Mouse (Mus musculus): Measurements from ENCODE around the gene Ache. TPM values are rescaled to one million over a fixed set of nuclear protein-coding genes. Genes with fewer than 3 reads are reported as not detected.

The Ache gene
- polyA plus RNA-seq, 1 experiment = 5.1 TPM

GRCm38 (mm10) chr5:137299240-137299639 lies 11.9 kb downstream of the Ache start:
- no peaks in the 10 kb centered on the region for H3K27me3 ChIP-seq (ENCODE audit: control insufficient read depth, insufficient read depth, low read length)
- no peak overlapping the region for H3K27ac ChIP-seq (ENCODE audit: insufficient read depth, low read depth, low read length)
- no peak overlapping the region for H3K4me3 ChIP-seq (ENCODE audit: low read depth, low read length)
- H3K4me1 ChIP-seq (ENCODE audit: control insufficient read depth, insufficient read depth, insufficient read length, low read length) = peaks cover 6% of the 10 kb centered on the region
- peaks cover 85% of the 10 kb centered on the region for H3K36me3 ChIP-seq (ENCODE audit: control insufficient read depth, insufficient read depth, low read length)
- WGBS = 59% methylated on average over 7 of the region's 7 CpGs
- no peak for TF ChIP-seq POLR2A (IDR thresholded peaks at IDR 0.05; ENCODE audit: low read depth, low read length)
- no peak for TF ChIP-seq CTCF (IDR thresholded peaks at IDR 0.05; ENCODE audit: extremely low read depth, insufficient read length, insufficient replicate concordance, low read depth, low read length)

DNA sequence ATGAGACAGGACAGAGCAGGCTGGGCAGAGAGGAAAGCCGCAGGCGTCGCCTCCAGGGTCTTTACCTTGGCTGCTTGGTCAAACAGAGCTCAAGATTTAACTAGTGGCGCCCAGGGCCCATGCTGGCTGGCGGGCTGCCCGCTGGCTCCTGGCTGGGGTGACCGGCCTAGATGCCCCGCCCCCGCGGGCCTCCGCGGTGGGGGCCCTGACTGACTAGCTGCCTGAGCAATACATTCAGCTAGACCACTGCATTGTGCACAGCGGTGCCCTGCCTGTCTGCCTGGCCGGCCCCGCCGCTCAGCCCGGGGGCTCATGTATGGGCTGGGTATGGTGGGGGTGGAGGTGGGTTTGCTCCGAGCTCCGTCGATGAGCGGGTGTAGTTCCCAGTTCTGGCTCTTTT lies 13.9 kb downstream of the Ache start:
- H3K4me3 ChIP-seq (ENCODE audit: low read depth, low read length) = no peak overlapping the region
- H3K36me3 ChIP-seq (ENCODE audit: control insufficient read depth, insufficient read depth, low read length) = peaks cover 76% of the 10 kb centered on the region
- TF ChIP-seq CTCF (IDR thresholded peaks at IDR 0.05; ENCODE audit: extremely low read depth, insufficient read length, insufficient replicate concordance, low read depth, low read length) (no peak), POLR2A (IDR thresholded peaks at IDR 0.05; ENCODE audit: low read depth, low read length) (no peak)
- H3K27me3 ChIP-seq (ENCODE audit: control insufficient read depth, insufficient read depth, low read length) = no peaks in the 10 kb centered on the region
- 78% methylated on average over 21 of the region's 21 CpGs for WGBS
- no peak overlapping the region for H3K27ac ChIP-seq (ENCODE audit: insufficient read depth, low read depth, low read length)
- peaks cover 6% of the 10 kb centered on the region; the same call in 1 of the 2 replicates for H3K4me1 ChIP-seq (ENCODE audit: control insufficient read depth, insufficient read depth, insufficient read length, low read length)

DNA sequence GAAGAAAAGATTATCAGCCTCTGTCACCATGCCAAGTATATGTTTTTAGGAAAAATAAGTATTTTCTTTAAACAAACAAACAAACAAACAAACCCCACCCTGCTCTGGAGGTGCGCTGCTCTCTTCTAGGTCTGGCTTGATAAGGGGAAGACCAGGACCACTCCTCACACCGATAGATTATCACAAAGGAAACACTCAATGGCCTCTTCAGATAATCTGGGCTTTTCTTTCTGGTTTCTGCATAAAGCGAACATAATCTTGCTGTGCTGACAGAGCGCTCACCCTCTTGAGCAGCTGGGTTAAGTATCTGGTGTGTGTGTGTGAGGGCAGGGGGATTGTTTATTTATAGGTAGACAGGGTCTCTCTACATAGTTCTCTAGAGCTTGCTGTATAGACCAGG lies 16.3 kb downstream of the Ache start:
- H3K4me3 ChIP-seq (ENCODE audit: low read depth, low read length) = no peak overlapping the region
- 81% methylated on average over 4 of the region's 4 CpGs for WGBS
- TF ChIP-seq CTCF (IDR thresholded peaks at IDR 0.05; ENCODE audit: extremely low read depth, insufficient read length, insufficient replicate concordance, low read depth, low read length) = no peak
- TF ChIP-seq POLR2A (IDR thresholded peaks at IDR 0.05; ENCODE audit: low read depth, low read length) = no peak
- H3K27me3 ChIP-seq (ENCODE audit: control insufficient read depth, insufficient read depth, low read length) = no peaks in the 10 kb centered on the region
- no peak overlapping the region for H3K27ac ChIP-seq (ENCODE audit: insufficient read depth, low read depth, low read length)
- H3K4me1 ChIP-seq (ENCODE audit: control insufficient read depth, insufficient read depth, insufficient read length, low read length) = peaks cover 7% of the 10 kb centered on the region; the same call in 1 of the 2 replicates
- H3K36me3 ChIP-seq (ENCODE audit: control insufficient read depth, insufficient read depth, low read length) = peaks cover 52% of the 10 kb centered on the region

GRCm38 (mm10) chr5:137304165-137304564 lies 16.8 kb downstream of the Ache start:
- H3K4me1 ChIP-seq (ENCODE audit: control insufficient read depth, insufficient read depth, insufficient read length, low read length) = peaks cover 7% of the 10 kb centered on the region; the same call in 1 of the 2 replicates
- no peak overlapping the region for H3K27ac ChIP-seq (ENCODE audit: insufficient read depth, low read depth, low read length)
- WGBS = 52% methylated on average over 3 of the region's 3 CpGs
- no peak overlapping the region for H3K4me3 ChIP-seq (ENCODE audit: low read depth, low read length)
- peaks cover 47% of the 10 kb centered on the region for H3K36me3 ChIP-seq (ENCODE audit: control insufficient read depth, insufficient read depth, low read length)
- TF ChIP-seq CTCF (IDR thresholded peaks at IDR 0.05; ENCODE audit: extremely low read depth, insufficient read length, insufficient replicate concordance, low read depth, low read length) (no peak), POLR2A (IDR thresholded peaks at IDR 0.05; ENCODE audit: low read depth, low read length) (no peak)
- no peaks in the 10 kb centered on the region for H3K27me3 ChIP-seq (ENCODE audit: control insufficient read depth, insufficient read depth, low read length)

GRCm38 (mm10) chr5:137304816-137305215 lies 17.5 kb downstream of the Ache start:
- TF ChIP-seq CTCF (IDR thresholded peaks at IDR 0.05; ENCODE audit: extremely low read depth, insufficient read length, insufficient replicate concordance, low read depth, low read length) = no peak
- TF ChIP-seq POLR2A (IDR thresholded peaks at IDR 0.05; ENCODE audit: low read depth, low read length) = no peak
- Histone ChIP-seq H3K4me3 (ENCODE audit: low read depth, low read length) (no peak overlapping the region), H3K4me1 (ENCODE audit: control insufficient read depth, insufficient read depth, insufficient read length, low read length) (peaks cover 7% of the 10 kb centered on the region; the same call in 1 of the 2 replicates)

GRCm38 (mm10) chr5:137305822-137306221 lies 18.5 kb downstream of the Ache start:
- H3K4me3 ChIP-seq (ENCODE audit: low read depth, low read length) = no peak overlapping the region
- 44% methylated on average over 3 of the region's 3 CpGs for WGBS
- no peak for TF ChIP-seq CTCF (IDR thresholded peaks at IDR 0.05; ENCODE audit: extremely low read depth, insufficient read length, insufficient replicate concordance, low read depth, low read length)
- no peak for TF ChIP-seq POLR2A (IDR thresholded peaks at IDR 0.05; ENCODE audit: low read depth, low read length)
- H3K27ac ChIP-seq (ENCODE audit: insufficient read depth, low read depth, low read length) = no peak overlapping the region
- H3K4me1 ChIP-seq (ENCODE audit: control insufficient read depth, insufficient read depth, insufficient read length, low read length) = peaks cover 7% of the 10 kb centered on the region; the same call in 1 of the 2 replicates
- no peaks in the 10 kb centered on the region for H3K27me3 ChIP-seq (ENCODE audit: control insufficient read depth, insufficient read depth, low read length)
- H3K36me3 ChIP-seq (ENCODE audit: control insufficient read depth, insufficient read depth, low read length) = peaks cover 33% of the 10 kb centered on the region

More at GRCm38 (mm10) chr5:137304816-137305215, 17.5 kb downstream of the Ache start:
- Histone ChIP-seq H3K27ac (ENCODE audit: insufficient read depth, low read depth, low read length) (no peak overlapping the region), H3K27me3 (ENCODE audit: control insufficient read depth, insufficient read depth, low read length) (no peaks in the 10 kb centered on the region), H3K36me3 (ENCODE audit: control insufficient read depth, insufficient read depth, low read length) (peaks cover 43% of the 10 kb centered on the region)
- WGBS = 59% methylated on average over 4 of the region's 4 CpGs

GRCm38 (mm10) chr5:137306439-137307005 lies 19.2 kb downstream of the Ache start:
- TF ChIP-seq POLR2A (IDR thresholded peaks at IDR 0.05; ENCODE audit: low read depth, low read length) (no peak), CTCF (IDR thresholded peaks at IDR 0.05; ENCODE audit: extremely low read depth, insufficient read length, insufficient replicate concordance, low read depth, low read length) (no peak)
- peaks cover 26% of the 10 kb centered on the region for H3K36me3 ChIP-seq (ENCODE audit: control insufficient read depth, insufficient read depth, low read length)
- 3% methylated on average over 12 of the region's 12 CpGs for WGBS

More at GRCm38 (mm10) chr5:137306439-137307005, 19.2 kb downstream of the Ache start:
- H3K4me3 ChIP-seq (ENCODE audit: low read depth, low read length) = peak overlapping the region; percentile 81
- peaks cover 7% of the 10 kb centered on the region; the same call in 1 of the 2 replicates for H3K4me1 ChIP-seq (ENCODE audit: control insufficient read depth, insufficient read depth, insufficient read length, low read length)
- no peaks in the 10 kb centered on the region for H3K27me3 ChIP-seq (ENCODE audit: control insufficient read depth, insufficient read depth, low read length)
- peak overlapping the region; percentile 14; the same call in 1 of the 2 replicates for H3K27ac ChIP-seq (ENCODE audit: insufficient read depth, low read depth, low read length)

All from small intestine, adult 2 months (tissue).